Mouse (Mus musculus) erythroblast, embryonic 14.5 days (primary cell): ENCODE results near the gene Prkn.

ENCODE experiments used
- GATA1 ChIP-seq: IDR thresholded peaks from 2 replicates; pipeline ENCODE4 v1.6.1; 2012; ENCODE audit warnings: low read length, inconsistent platforms, mixed read lengths
- TAL1 ChIP-seq: IDR thresholded peaks from 3 replicates; pipeline ENCODE4 v1.6.1; 2012; ENCODE audit warnings: low read length, inconsistent platforms, mixed read lengths

GRCm38 (mm10) chr17:11260663-11261062 is 420.5 kb downstream of the Prkn start:
- TF ChIP-seq GATA1 (no peak), TAL1 (no peak)
